Mouse (Mus musculus): ENCODE measurements around the gene Gfra4. TPM values are rescaled to one million over a fixed set of nuclear protein-coding genes. Genes with fewer than 3 reads are reported as not detected.
A peak's percentile ranks its signal among the peaks of the same experiment; 100 is the strongest.

Gene Gfra4
- polyA plus RNA-seq, 1 experiment from 2014 or later: 0.07 TPM

GRCm38 (mm10) chr2:131053851-131054645 is 11.2 kb upstream of the Gfra4 start:
- H3K4me2 ChIP-seq (ENCODE audit: low read depth, low read length): peak overlapping the region; percentile 55
- DNase-seq (peak; percentile 29), ATAC-seq (no peak)
- 3% methylated on average over 45 of the region's 45 CpGs for WGBS (ENCODE audit: insufficient replicate concordance)
- H3K4me3 ChIP-seq (ENCODE audit: low read depth, low read length): peak overlapping the region; percentile 21
- no peak overlapping the region for H3K9ac ChIP-seq (replicated peaks)
- no peaks in the 10 kb centered on the region for H3K9me3 ChIP-seq (ENCODE audit: low read length)
- TF ChIP-seq CTCF (IDR thresholded peaks at IDR 0.05; ENCODE audit: low read depth): no peak
- TF ChIP-seq EP300 (IDR thresholded peaks at IDR 0.05; ENCODE audit: low read depth): no peak
- no peak overlapping the region for H3K27ac ChIP-seq (ENCODE audit: low read depth)
- H3K27me3 ChIP-seq (ENCODE audit: insufficient read depth, low read length): peaks cover 47% of the 10 kb centered on the region
- H3K4me1 ChIP-seq (ENCODE audit: insufficient read depth): peaks cover 19% of the 10 kb centered on the region
- H3K36me3 ChIP-seq (replicated peaks; ENCODE audit: insufficient read depth, low read length): no peaks in the 10 kb centered on the region

DNA sequence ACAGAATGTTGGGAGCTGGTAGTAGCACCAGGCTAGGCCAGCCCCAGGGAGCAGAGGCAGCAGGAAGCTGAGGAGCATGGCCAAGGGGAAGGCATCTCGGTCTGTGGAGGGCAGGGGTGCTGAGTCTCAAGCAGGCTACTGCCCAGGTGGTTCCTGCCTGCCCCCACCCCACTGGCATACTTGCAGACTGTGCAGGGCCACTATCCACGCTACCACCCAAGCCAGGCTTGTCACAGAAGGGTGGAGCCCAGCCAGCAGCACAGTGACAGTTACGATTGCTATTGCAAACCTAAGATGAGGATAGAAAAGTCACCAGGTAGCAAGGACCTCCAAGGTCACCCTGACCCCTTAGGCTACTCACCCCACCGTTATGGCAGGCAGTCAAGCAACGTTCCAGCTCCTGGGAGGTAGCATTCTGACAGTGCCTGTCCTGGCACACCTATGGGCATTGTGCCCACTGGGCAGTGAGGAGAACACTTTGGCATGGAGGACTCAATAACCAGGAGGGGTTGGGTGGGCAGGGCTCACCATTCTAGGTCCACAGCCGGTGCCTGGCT is 10.1 kb upstream of the Gfra4 start:
- H3K27me3 ChIP-seq (ENCODE audit: insufficient read depth, low read length): peaks cover 47% of the 10 kb centered on the region
- no peaks in the 10 kb centered on the region for H3K9me3 ChIP-seq (ENCODE audit: low read length)
- DNase-seq (peak; percentile 13), ATAC-seq (0 out of 2 replicates have a peak, but pooled peaks have one; percentile 28)
- TF ChIP-seq EP300 (IDR thresholded peaks at IDR 0.05; ENCODE audit: low read depth) (no peak), CTCF (IDR thresholded peaks at IDR 0.05; ENCODE audit: low read depth) (no peak)
- whole genome bisulfite sequencing (ENCODE audit: insufficient replicate concordance): 55% methylated on average over 6 of the region's 6 CpGs
- H3K4me1 ChIP-seq (ENCODE audit: insufficient read depth): peaks cover 19% of the 10 kb centered on the region
- no peak overlapping the region for H3K27ac ChIP-seq (ENCODE audit: low read depth)
- H3K4me2 ChIP-seq (ENCODE audit: low read depth, low read length): 0 out of 2 replicates have a peak overlapping the region, but pooled peaks have one; percentile 18
- H3K4me3 ChIP-seq (ENCODE audit: low read depth, low read length): no peak overlapping the region
- H3K9ac ChIP-seq (replicated peaks): no peak overlapping the region
- no peaks in the 10 kb centered on the region for H3K36me3 ChIP-seq (replicated peaks; ENCODE audit: insufficient read depth, low read length)

DNA sequence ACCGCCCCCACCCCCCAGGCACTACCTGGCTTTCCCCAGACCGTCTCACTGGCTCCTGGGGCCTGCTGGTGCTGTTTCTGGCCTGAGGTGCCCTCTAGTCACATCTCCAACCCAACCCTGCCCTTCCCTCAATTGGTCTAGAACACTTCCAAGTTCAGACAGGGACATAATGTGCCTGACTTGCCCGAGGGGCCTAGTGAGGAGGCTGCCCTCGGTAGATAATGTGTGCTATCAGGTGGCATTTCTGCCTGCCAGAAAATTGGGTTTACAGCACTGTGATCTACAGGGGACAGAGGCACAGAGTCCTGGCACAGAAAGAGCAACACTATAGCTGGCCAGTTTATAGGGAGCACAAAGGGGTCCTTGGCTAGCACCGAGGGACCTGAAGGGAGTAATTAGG is 9.2 kb upstream of the Gfra4 start:
- peaks cover 19% of the 10 kb centered on the region for H3K4me1 ChIP-seq (ENCODE audit: insufficient read depth)
- H3K9ac ChIP-seq (replicated peaks): no peak overlapping the region
- H3K27ac ChIP-seq (ENCODE audit: low read depth): no peak overlapping the region
- H3K4me3 ChIP-seq (ENCODE audit: low read depth, low read length): no peak overlapping the region
- no peaks in the 10 kb centered on the region for H3K36me3 ChIP-seq (replicated peaks; ENCODE audit: insufficient read depth, low read length)
- H3K4me2 ChIP-seq (ENCODE audit: low read depth, low read length): no peak overlapping the region
- ATAC-seq (peak; percentile 81), DNase-seq (no peak)
- 49% methylated on average over 5 of the region's 5 CpGs for WGBS (ENCODE audit: insufficient replicate concordance)
- TF ChIP-seq EP300 (IDR thresholded peaks at IDR 0.05; ENCODE audit: low read depth) (peak; percentile 95), CTCF (IDR thresholded peaks at IDR 0.05; ENCODE audit: low read depth) (no peak)
- no peaks in the 10 kb centered on the region for H3K9me3 ChIP-seq (ENCODE audit: low read length)
- H3K27me3 ChIP-seq (ENCODE audit: insufficient read depth, low read length): peaks cover 47% of the 10 kb centered on the region

DNA sequence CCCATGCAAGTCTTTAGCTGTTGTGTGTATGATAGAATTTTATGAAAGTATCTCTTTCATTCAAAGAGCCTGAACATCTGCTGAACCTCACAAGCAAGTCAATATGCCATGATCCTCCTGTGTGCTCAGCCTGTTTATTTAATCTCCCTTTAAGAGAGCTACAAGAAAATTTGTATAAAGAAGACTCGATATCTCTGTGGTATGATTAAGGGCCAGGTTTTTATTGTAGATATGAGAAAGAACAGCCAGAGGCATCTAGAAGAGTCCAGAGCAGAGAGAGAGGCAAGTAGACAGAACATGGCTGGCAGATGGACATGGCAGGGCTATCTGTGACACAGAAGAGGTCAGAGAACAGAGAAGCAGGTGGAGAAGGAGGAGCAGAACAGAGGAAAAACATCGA is 3.1 kb upstream of the Gfra4 start:
- Histone ChIP-seq H3K36me3 (replicated peaks; ENCODE audit: insufficient read depth, low read length) (no peaks in the 10 kb centered on the region), H3K9ac (replicated peaks) (no peak overlapping the region), H3K4me3 (ENCODE audit: low read depth, low read length) (no peak overlapping the region), H3K4me1 (ENCODE audit: insufficient read depth) (peaks cover 16% of the 10 kb centered on the region), H3K9me3 (ENCODE audit: low read length) (no peaks in the 10 kb centered on the region), H3K27me3 (ENCODE audit: insufficient read depth, low read length) (peaks cover 24% of the 10 kb centered on the region), H3K27ac (ENCODE audit: low read depth) (no peak overlapping the region), H3K4me2 (ENCODE audit: low read depth, low read length) (no peak overlapping the region)
- TF ChIP-seq CTCF (IDR thresholded peaks at IDR 0.05; ENCODE audit: low read depth) (no peak), EP300 (IDR thresholded peaks at IDR 0.05; ENCODE audit: low read depth) (peak; percentile 59; the same call in 1 of the 2 replicates)
- 58% methylated on average over 2 of the region's 2 CpGs for WGBS (ENCODE audit: insufficient replicate concordance)
- DNase-seq: no peak
- ATAC-seq: no peak

DNA sequence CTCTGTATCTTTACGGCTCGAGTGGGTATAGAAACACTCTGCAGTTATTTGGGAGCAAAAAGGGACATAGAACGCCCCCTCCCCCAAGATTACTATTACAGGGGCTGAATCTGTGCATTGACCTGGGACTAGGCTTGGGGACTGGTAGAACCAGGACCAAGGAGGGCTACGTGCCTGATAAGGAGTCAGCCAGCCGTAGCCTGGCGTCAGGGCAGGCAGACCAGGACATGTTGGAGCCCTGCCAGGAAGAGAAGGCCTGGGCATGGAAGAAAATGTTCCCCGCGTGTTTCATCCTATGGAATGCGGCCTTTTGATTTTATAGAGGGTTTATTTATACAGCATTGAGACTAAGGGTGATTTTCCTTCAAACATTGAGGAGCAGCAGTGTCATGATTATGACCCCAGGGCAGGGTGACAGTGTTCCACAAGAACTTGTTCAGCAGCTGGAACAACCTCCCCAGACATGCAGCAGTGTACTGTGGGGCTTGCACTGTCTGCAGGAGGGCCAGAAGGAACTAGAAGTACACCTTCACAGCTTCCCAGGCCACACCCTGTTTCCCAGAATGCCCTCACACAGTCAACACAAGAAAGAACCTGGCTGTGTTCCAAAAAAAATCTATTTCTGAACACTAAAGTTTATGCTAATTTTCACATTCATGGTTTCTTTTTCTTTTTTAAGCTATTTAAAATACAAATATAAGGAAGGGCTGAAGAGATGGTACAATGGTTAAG is 2.3 kb upstream of the Gfra4 start:
- WGBS (ENCODE audit: insufficient replicate concordance): 70% methylated on average over 9 of the region's 9 CpGs
- DNase-seq (no peak), ATAC-seq (no peak)
- TF ChIP-seq CTCF (IDR thresholded peaks at IDR 0.05; ENCODE audit: low read depth) (no peak), EP300 (IDR thresholded peaks at IDR 0.05; ENCODE audit: low read depth) (no peak)
- Histone ChIP-seq H3K4me2 (ENCODE audit: low read depth, low read length) (no peak overlapping the region), H3K36me3 (replicated peaks; ENCODE audit: insufficient read depth, low read length) (no peaks in the 10 kb centered on the region), H3K4me3 (ENCODE audit: low read depth, low read length) (no peak overlapping the region), H3K27me3 (ENCODE audit: insufficient read depth, low read length) (peaks cover 32% of the 10 kb centered on the region), H3K9ac (replicated peaks) (no peak overlapping the region), H3K27ac (ENCODE audit: low read depth) (no peak overlapping the region), H3K9me3 (ENCODE audit: low read length) (no peaks in the 10 kb centered on the region), H3K4me1 (ENCODE audit: insufficient read depth) (peaks cover 16% of the 10 kb centered on the region)

GRCm38 (mm10) chr2:131044354-131044852 is 1.5 kb upstream of the Gfra4 start:
- H3K4me2 ChIP-seq (ENCODE audit: low read depth, low read length): no peak overlapping the region

More at GRCm38 (mm10) chr2:131044354-131044852, 1.5 kb upstream of the Gfra4 start:
- peaks cover 16% of the 10 kb centered on the region for H3K4me1 ChIP-seq (ENCODE audit: insufficient read depth)
- no peak overlapping the region for H3K27ac ChIP-seq (ENCODE audit: low read depth)
- no peak for ATAC-seq
- no peak overlapping the region for H3K4me3 ChIP-seq (ENCODE audit: low read depth, low read length)
- 16% methylated on average over 7 of the region's 7 CpGs for WGBS (ENCODE audit: insufficient replicate concordance)
- no peak for DNase-seq
- H3K27me3 ChIP-seq (ENCODE audit: insufficient read depth, low read length): peaks cover 40% of the 10 kb centered on the region
- TF ChIP-seq CTCF (IDR thresholded peaks at IDR 0.05; ENCODE audit: low read depth) (peak; percentile 47), EP300 (IDR thresholded peaks at IDR 0.05; ENCODE audit: low read depth) (no peak)
- no peaks in the 10 kb centered on the region for H3K9me3 ChIP-seq (ENCODE audit: low read length)
- H3K9ac ChIP-seq (replicated peaks): no peak overlapping the region
- H3K36me3 ChIP-seq (replicated peaks; ENCODE audit: insufficient read depth, low read length): no peaks in the 10 kb centered on the region
